Mouse (Mus musculus) forebrain, embryonic 10.5 days (tissue): ENCODE results near the gene Tceanc. TPM values are rescaled to one million over a fixed set of nuclear protein-coding genes. Genes with fewer than 3 reads are reported as not detected.

Experiments used
- DNase-seq: peaks from one replicate; pipeline ENCODE4 v3.0.0-alpha.2; 2017; ENCODE audit warnings: low spot score; ENCODE audit errors: extremely low spot score
- H3K27ac ChIP-seq: fragments of 300-500 bp; sonication (generic); 2 replicates; pipeline ENCODE4 v1.5.1; 2016; ENCODE audit warnings: mild to moderate bottlenecking
- H3K27me3 ChIP-seq: fragments of 300-500 bp; sonication (generic); 2 replicates; pipeline ENCODE4 v1.6.1; 2016; ENCODE audit warnings: mild to moderate bottlenecking; ENCODE audit not compliant: poor library complexity, severe bottlenecking
- H3K36me3 ChIP-seq: fragments of 300-500 bp; sonication (generic); replicated peaks from 2 replicates; pipeline ENCODE4 v1.6.1; 2016; ENCODE audit warnings: mild to moderate bottlenecking, moderate library complexity
- H3K4me1 ChIP-seq: fragments of 300-500 bp; sonication (generic); 2 replicates; pipeline ENCODE4 v1.6.1; 2016
- H3K4me3 ChIP-seq: fragments of 300-500 bp; sonication (generic); 2 replicates; pipeline ENCODE4 v1.5.1; 2016; ENCODE audit warnings: mild to moderate bottlenecking, moderate library complexity
- H3K9me3 ChIP-seq: fragments of 300-500 bp; sonication (generic); 2 replicates; pipeline ENCODE4 v1.6.1; 2016; ENCODE audit warnings: mild to moderate bottlenecking, moderate library complexity
- WGBS: fragments of 180-500 bp; shearing (Covaris S2); methylation state at CpG from one replicate; pipeline ENCODE4 v1.1.7; 2016; 5-methylcytosine and 5-hydroxymethylcytosine counted together
- polyA plus RNA-seq: library from polyadenylated mRNA; unstranded; fragments of >200 nt; fragmentation: Nextera tagmentation; extraction: Ambion mirVana; gene quantifications from 2 replicates; pipeline ENCODE4 v1.2.1, GENCODE M21; 2016

Gene Tceanc
- polyA plus RNA-seq, 1 experiment from 2014 or later, result 12.4 TPM

GRCm38 (mm10) chrX:166477393-166477792 lies 41.0 kb downstream of the Tceanc start:
- H3K4me1 ChIP-seq, result 0 out of 2 replicates have a peak, but pooled peaks cover 4% of the 10 kb centered on the region
- H3K36me3 ChIP-seq, result peaks cover 21% of the 10 kb centered on the region; the same call in 1 of the 2 replicates
- no peak overlapping the region for H3K27ac ChIP-seq
- H3K9me3 ChIP-seq, result no peaks in the 10 kb centered on the region
- peak overlapping the region; percentile 16; the same call in 1 of the 2 replicates for H3K4me3 ChIP-seq
- 85% methylated on average over 6 of the region's 6 CpGs for WGBS
- H3K27me3 ChIP-seq, result peaks cover 71% of the 10 kb centered on the region
- DNase-seq, result no peak

GRCm38 (mm10) chrX:166472612-166473011 lies 45.8 kb downstream of the Tceanc start:
- DNase-seq, result no peak
- Histone ChIP-seq H3K27ac (no peak overlapping the region), H3K4me3 (no peak overlapping the region), H3K27me3 (peaks cover 89% of the 10 kb centered on the region), H3K9me3 (no peaks in the 10 kb centered on the region), H3K36me3 (peaks cover 43% of the 10 kb centered on the region), H3K4me1 (0 out of 2 replicates have a peak, but pooled peaks cover 4% of the 10 kb centered on the region)
- 84% methylated on average over 6 of the region's 6 CpGs for WGBS

- H3K4me1 ChIP-seq, result no peaks in the 10 kb centered on the region
- H3K9me3 ChIP-seq, result no peaks in the 10 kb centered on the region
- H3K27me3 ChIP-seq, result peaks cover 70% of the 10 kb centered on the region
- 96% methylated on average over 7 of the region's 7 CpGs for WGBS
- H3K4me3 ChIP-seq, result no peak overlapping the region
- peaks cover 34% of the 10 kb centered on the region for H3K36me3 ChIP-seq
- H3K27ac ChIP-seq, result no peak overlapping the region
- DNase-seq, result no peak
Measured at GRCm38 (mm10) chrX:166468321-166468720, 50.0 kb downstream of the Tceanc start.

DNA sequence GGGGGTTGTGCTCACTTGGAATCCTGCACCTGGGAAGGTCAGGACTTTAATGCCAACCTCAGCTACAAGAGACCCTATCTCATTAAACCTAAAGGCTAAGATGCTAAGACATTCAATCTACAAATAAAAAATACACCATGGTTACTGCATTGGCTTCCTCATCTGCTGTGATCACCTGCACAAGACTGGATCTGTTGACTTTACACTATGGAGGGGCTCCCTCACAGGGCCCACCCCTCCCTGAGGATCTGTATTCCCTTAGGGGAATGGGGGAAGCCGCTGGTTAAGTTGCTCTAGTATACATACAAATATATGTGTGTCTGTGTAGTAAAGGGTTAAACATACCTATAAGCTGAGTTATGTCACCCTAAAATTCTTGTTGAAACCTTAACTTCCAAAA lies 62.8 kb downstream of the Tceanc start:
- Histone ChIP-seq H3K27me3 (peaks cover 45% of the 10 kb centered on the region), H3K36me3 (peaks cover 40% of the 10 kb centered on the region), H3K27ac (no peak overlapping the region), H3K9me3 (no peaks in the 10 kb centered on the region), H3K4me3 (no peak overlapping the region), H3K4me1 (no peaks in the 10 kb centered on the region)
- 84% methylated on average over 1 of the region's 1 CpGs for WGBS
- DNase-seq, result no peak

DNA sequence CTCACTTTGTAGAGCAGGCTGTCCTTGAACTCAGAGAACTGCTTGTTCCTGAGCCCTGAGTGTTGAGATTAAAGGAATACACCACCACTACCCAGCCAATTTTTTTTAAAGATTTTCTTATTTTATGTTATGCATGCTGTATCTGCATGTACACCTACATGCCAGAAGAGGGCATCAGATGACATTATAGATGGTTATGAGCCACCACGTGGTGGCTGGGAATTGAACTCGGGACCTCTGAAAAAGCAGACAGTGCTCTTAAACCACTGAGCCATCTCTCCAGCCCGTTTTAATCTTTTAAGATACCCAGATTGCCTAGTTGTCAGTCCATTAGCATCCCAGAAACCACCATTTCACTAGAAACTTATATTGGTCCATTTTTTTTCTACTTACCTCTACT lies 64.0 kb downstream of the Tceanc start:
- Histone ChIP-seq H3K27ac (no peak overlapping the region), H3K36me3 (peaks cover 45% of the 10 kb centered on the region), H3K4me3 (no peak overlapping the region), H3K27me3 (peaks cover 49% of the 10 kb centered on the region), H3K4me1 (no peaks in the 10 kb centered on the region), H3K9me3 (no peaks in the 10 kb centered on the region)
- WGBS, result 71% methylated on average over 3 of the region's 3 CpGs
- DNase-seq, result no peak

- Histone ChIP-seq H3K4me1 (no peaks in the 10 kb centered on the region), H3K9me3 (no peaks in the 10 kb centered on the region), H3K27me3 (peaks cover 54% of the 10 kb centered on the region), H3K27ac (no peak overlapping the region), H3K4me3 (no peak overlapping the region), H3K36me3 (peaks cover 45% of the 10 kb centered on the region)
- WGBS, result 87% methylated on average over 6 of the region's 6 CpGs
- no peak for DNase-seq
Measured at GRCm38 (mm10) chrX:166453532-166453931, 64.8 kb downstream of the Tceanc start.

Other genes starting within 250 kb of the Tceanc start
- 26.4 and 27.0 TPM in 2 replicates for gene Trappc2, start 78.0 kb downstream of the Tceanc start, polyA plus RNA-seq
- 6.7 and 7.2 TPM in 2 replicates for gene Ofd1, start 77.9 kb downstream of the Tceanc start, polyA plus RNA-seq
- 41.1 and 44.3 TPM in 2 replicates for gene Rab9, start 38.7 kb downstream of the Tceanc start, polyA plus RNA-seq
- gene Egfl6, start 67.2 kb upstream of the Tceanc start, polyA plus RNA-seq, result 1.7 and 2.0 TPM in 2 replicates